Mouse (Mus musculus): ENCODE data around the gene Gramd1b.

Gramd1b gene

DNA sequence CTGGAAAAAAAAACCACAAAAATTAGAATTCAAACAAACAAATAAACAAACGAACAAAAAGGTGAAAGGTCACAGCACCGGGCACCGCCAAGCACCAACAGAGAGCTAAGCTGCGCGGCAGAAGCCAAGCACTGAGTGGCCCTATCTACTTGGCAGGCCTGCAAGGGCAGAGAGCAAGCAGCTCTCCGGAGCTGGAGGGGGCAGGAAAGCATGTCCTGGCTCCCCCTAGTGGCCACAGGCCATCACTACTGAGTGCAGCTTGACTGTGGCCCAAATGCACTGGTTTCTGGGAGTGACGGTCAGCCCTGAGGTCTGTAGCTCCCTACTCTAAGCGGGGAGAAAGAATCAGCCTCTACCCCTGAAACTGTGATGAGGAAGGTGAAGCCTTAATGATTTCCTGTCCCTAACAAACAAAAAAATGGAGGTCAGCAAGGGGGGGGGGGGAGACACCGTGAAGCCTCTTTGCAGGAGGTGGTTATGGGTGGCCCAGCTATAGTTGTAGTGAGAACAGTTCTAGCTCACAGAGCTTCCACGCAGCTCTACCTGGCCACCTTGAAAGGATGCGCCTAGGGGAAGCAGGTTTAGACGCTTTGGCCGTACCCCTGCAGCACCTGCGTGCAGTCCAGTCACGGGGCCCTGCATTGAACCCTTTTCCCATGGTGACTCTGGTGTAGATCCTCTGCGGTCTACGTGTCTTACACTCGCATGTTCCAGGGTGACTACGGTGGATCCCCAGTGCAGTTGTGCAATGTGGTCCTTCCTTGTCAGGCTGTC is 200.4 kb downstream of the Gramd1b start:
- DNase-seq: peak; percentile 94

DNA sequence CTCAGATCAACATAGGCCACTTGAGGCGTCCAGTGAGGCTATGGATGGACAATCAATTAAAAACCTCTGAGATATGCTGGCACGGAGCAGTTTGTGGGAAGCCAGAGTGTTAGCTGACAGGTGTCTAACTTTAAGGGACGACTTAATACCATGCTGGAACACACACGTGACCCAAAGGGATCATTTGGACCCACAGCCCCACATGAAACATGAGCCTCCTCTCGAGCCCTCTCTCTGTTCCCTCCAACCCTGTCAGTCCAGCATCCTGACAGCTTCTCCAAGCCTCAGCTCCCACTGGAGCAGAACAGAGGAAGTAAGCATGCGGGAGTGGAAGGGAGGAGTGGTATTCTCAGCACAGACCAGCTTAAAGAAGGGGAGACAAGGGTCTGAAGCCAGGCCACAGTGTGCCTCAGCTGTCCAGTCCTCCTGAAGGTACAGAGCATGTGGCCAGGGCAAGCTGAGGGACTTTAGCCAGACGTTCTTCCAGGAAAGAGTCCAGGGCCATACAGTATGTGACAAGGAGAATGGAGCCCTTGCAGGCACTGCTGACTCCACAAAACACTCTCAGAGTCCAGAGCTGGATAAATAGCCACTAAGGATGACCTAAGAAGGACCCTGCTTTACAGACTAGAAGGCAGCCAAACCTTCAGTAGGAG is 204.8 kb downstream of the Gramd1b start:
- DNase-seq: no peak

DNA sequence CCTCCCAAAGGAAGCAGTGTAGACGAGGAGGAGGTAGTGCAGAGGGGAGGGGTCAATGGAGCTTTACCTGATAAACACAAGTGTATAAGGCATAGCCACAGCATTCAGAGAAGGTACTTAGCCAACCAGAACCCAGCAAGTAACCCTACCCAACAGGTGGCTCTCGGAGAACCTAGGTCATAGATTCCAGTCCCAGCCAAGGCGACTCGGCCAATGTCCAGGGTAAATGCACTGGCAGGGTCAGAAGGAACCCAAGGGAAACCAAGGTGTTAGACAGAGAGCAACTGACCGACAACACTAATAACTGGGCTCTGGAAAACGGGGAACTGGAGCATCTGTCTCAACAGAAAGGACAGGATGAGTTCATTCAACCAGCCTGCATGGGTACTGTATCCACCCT is 206.4 kb downstream of the Gramd1b start:
- DNase-seq: no peak

DNA sequence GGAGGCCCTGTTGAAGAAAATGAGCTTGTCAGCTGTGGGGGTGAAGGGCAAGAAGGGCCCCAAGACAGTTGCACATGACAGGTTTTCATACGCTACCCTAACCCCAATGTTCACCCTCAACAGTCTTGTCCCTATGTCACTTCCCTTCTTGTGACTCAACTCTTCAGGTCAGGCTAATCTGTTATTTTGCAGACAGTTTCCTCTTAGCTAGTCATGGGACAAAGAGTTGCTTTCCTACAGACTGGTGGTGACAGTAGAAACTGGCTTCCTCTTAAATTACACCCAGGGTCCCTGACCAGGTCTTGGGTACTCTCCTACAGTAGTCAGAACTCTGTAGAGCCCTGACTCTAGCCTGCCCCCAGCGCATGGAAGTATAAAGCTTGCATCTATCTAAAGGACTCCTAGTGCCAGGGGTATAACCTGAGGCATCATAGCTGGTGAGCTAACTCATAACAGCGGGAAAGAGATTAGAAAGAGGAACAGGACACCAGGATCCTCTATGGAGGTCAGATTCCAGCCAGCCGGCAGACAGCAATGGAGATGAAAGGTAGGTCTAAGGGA is 206.9 kb downstream of the Gramd1b start:
- DNase-seq: no peak

DNA sequence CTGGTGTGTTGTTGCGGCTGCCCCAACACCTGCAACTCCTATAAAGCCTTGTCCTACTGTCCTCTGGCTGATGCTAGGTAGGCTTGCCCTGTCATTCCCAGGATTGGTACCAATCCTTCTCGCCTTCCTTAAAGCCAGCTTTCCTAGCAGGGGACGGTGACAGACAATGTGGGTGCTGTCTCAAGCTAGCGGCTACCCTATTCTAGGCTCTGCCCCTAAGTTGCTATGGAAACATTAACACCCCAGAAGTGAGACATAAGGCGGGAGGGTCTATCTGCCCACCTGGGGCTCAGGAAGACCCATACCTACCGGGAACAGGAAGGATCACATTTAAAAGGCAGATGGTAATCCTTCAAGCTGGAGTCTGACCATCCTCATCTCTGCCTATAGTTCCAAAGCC is 207.4 kb downstream of the Gramd1b start:
- DNase-seq: no peak

DNA sequence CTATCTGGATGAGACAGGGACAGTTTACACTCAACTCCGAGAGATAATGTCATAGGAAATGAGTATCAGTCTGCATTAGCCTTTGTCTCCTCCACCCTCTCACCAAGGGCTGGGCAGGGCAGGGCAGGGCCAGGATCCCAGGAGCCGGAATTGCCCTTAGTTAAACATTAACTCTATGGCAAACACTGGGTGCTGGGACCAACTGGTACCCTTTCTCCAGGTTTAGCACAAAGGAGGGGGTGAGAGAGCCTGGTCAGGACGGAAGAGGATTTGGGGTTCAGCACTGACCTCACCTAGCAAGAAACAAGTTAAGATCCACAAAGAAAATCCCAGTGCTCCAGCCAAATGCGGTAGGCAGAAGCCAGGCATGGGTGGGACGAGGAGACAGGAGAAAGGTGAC is 208.0 kb downstream of the Gramd1b start:
- peak; percentile 33 for DNase-seq

DNA sequence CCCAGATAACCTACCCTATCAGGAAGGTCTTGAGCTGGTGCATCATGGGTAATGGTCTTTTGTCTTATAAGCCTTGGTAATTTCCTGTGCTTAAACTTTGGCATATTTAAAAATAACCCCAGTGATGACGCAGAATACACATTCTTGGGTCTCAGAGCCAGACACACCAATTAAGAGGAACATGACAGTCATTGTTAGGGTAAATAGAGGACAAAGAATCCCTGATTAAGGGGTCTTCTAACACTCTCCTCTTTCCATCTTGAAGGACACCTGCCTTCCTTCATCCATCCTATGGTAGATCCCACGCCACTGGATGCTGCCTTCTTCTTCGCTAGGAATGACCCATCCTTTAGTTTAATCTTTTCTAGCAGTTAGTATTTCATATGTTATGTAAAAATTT is 208.8 kb downstream of the Gramd1b start:
- DNase-seq: no peak

DNA sequence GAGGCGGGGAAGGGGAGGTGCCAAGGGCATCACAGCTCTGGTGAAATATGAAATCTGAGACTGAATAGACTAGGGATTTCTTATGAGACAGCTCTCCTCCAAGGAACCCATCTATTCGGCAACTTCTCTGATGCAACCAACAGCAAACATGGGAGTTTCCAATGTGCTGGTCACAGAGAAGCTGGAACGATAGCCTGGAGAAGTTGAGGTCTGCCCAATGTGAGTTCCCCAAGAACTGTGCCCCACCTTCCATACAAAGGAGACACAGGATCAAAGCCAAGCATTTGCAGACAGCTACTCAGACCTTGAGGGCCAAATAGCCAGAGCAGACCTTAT is 209.5 kb downstream of the Gramd1b start:
- DNase-seq: peak; percentile 90

DNA sequence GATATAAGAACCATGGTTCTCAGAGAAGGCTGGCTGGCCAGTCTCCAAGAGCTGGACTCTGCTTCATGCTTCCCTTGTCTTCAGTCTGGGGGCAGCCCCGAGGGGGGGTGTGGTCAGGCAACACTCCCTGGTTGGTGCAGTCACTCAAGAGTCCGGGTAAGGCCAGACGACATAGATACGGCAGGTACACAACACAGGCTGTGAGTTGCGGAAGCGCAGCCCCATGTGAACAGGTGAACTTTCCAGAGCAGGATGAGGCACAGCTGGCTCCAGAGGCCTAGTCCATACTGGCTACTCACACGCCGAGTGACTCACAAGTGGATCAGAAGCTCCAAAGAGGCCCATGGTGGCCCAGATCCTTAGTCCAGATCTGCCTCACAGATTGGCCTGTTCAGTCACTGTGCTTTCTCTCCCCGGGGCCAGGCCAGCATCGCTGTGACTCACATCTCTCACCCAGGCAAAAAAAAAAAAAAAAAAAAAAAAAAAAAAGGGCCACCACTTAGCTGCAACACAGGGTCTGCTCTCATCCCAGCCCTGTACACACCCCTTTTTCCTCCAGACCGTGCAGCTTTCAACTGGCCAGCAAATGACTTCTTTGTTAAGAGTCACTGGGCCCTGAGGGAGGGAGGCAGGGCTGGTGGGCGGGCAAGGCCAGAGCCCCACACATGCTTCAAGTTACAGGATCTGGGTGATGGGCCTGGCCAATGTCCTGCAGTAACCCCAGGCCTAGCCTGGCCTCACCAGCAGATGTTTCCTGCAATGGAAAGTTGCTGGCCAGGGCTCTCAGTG is 210.1 kb downstream of the Gramd1b start:
- DNase-seq: peak; percentile 50

DNA sequence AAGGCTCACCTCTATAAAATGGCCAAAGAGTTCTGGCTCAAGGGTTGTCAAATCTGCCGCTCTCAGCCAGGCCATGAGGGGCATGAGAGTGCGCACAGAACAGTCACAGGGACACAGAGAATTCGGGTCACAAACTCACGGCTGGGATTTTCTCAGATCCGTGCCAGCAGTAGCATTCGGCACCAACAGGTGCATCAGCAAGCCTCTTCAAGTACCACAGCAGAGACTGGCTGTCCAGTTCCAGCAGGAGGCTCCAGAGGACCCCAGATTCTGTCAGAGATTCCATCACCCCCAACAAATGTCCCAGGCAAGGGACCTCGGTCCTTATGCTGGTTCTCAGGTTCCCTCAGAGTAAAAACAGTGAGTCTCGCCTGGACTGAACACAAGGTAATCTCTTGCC is 210.8 kb downstream of the Gramd1b start:
- no peak for DNase-seq

DNA sequence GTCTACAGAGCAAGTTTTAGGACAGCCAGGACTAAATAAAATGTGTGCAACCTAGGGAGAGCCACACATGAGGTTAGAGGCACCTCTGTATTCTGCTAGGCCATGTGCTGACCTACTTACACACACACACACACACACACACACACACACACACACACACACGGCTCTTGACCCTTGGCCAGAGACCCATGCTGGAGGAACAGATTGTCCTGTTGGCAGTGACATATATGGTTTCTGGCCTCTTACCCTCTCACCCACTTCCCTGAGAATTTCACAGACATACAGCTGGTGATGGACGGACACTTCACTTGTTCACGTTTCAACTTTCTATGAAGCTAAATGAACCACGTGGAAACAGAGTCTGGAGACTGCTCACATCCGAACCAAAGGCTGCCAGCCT is 212.4 kb downstream of the Gramd1b start:
- DNase-seq: no peak

DNA sequence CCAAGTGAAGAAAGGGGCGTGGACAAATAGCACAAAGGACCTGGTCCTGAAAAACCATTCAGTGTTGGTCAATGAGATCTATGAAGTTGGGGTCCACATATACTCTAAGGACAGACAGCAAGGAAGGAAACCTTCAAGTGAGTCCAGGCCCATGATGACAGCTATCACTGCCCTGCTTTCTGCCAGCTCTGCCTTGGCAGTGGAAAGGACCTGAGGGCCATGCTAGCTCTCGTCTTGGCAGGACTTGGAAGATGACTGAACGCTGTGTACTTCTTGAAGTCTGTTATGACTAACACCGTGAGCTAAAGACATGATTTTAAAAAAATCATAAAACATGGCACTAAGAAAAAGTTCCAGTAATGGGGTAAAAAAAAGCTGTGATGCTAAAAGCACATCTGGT is 213.4 kb downstream of the Gramd1b start:
- DNase-seq: no peak

DNA sequence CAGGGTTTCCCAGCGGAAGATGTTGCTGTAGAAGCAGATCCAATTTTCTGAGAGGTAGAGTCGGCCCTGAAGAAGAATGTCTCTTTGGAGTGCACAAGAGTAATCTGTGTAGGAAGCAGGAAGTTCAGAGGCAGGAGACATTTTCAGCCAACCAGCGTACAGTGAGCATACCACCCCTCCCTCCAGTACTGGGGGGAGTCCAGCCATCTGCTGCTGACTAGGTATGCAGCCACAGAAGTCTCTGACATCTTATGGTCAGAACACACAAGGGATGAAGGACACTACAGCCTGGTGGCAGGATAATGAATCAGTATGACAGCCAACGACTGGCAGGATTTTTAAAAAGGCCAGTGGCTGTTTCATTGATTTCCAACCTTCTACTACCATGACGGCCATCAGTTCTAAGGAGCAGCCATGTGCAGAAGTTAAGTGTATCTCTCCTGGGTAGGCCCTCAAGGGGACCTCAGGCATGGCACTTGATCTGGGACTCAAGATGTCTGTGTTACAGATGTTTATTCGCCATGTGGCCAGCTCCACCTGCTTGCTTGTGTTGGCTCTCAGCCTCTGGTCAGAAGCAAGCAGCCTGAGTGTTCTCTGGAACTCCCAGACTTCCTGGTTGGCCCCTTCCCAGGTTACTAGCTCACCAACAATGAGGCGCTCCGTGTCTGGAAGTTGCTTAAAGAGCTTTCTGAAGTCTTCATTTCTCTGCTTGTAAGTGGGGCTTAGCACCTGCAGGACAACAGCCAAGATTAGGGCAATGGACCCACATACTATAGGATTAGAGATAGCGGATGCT is 214.1 kb downstream of the Gramd1b start:
- DNase-seq: peak; percentile 85

DNA sequence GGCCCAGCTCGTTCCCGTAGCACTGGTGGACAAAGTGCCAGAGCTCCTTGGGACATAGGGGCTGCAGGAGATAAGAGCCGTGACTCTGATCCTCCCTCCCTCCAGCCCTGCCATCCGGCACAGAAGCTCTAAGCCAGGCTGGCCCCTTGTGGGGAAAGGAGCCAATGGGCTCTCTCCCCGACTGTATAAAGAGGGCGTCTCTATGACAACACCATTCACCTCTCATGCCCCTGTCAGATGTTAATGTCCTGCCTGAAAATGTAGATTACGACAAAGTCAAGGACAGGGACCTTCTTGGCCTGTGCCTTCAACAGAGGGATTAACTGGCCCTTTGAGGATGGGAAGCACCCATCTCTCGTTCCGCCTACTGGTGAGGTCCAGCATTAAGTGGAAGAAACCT is 219.4 kb downstream of the Gramd1b start:
- DNase-seq: no peak

DNA sequence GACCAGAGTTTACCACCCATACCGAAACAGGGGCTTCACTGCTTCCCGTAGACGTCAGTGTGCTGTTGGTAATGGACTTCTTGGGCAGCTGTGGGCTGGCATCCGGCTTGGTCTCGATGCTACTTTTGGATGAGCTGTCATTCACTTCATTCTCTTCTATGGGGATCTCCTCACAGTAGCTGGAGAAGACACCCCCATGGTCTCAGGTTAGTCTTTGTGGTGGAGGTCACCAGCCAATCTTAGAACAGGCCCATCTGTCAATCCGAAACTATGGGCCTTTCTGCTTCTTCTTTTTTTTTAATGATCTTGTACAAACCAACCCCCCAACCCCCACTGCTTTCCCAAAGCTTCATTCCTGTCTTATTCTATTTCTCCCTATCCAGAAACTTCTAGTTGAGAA is 221.3 kb downstream of the Gramd1b start:
- no peak for DNase-seq

DNA sequence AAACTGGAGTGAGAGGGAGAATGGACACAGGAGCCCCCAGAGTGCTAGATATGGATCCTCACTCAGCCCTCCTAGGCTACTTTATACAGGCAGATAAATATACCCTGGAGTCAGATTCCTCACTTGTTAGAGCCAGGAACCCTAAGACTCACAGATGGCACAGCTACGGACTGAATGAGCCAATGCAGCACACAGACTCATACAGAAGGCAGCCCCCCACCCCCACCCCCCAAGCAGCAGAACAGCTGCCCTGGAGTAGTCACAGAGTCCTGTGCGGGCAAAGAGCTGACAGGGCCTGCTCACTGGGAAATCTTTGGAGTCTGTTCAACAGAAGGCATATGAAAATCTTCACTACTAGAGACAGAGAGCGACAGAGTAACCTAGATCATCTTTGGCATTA is 223.9 kb downstream of the Gramd1b start:
- DNase-seq: no peak

DNA sequence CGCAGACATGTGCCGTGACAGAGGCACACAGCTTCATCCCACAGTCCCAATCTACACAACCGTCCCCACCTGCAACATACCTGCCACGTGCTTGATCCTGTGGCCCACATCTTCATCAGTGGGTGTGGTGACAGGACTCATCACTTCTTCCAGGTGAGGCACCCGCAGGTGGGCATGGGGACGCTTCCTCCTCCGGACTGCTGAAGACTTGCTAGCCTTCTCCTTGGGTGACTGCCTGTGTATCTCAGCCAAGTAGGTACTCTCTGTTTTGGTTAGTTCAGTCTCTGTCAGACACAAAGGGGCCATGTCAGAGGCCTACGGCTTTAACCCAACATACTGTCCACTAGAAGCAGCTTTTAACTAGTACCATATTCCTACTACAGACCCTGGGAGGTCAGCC is 226.9 kb downstream of the Gramd1b start:
- no peak for DNase-seq

DNA sequence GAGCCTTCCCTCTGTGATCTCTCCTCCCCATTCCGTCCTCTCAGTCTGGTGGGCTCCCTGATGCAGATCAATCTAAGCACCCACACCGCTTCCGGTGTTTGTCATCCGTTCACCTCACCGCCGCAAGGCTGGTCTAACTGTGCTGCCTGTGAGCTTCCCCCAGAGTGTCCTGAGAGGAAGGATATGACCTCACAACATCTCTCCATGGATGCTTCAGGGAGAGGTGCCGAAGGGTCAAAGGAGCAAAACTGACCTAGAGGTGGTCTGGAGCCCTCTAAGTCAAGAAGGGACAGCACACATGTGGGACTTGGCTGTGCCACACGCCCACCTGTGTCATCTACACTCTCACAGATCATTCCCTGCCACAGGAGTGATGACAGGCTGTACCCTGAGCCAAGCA is 228.8 kb downstream of the Gramd1b start:
- DNase-seq: no peak

DNA sequence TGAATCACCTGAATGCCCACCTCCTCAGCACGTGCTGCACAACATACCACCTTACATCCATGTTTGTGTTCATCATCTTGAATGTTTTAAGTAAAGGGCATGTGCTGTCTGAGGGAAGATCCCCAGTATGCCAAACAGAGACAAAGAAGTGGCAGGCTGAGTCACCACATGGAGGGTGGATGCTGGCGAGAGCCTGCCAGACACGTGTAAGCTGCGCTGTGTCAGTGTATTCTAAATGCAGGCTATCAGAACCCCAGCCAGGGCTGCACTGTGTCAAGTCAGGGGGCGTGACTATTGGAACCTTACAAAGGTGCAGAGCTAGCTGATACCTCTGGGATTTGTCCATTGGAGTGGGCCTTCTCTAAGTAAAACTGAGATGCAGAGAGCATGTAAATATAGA is 229.7 kb downstream of the Gramd1b start:
- DNase-seq: no peak

DNA sequence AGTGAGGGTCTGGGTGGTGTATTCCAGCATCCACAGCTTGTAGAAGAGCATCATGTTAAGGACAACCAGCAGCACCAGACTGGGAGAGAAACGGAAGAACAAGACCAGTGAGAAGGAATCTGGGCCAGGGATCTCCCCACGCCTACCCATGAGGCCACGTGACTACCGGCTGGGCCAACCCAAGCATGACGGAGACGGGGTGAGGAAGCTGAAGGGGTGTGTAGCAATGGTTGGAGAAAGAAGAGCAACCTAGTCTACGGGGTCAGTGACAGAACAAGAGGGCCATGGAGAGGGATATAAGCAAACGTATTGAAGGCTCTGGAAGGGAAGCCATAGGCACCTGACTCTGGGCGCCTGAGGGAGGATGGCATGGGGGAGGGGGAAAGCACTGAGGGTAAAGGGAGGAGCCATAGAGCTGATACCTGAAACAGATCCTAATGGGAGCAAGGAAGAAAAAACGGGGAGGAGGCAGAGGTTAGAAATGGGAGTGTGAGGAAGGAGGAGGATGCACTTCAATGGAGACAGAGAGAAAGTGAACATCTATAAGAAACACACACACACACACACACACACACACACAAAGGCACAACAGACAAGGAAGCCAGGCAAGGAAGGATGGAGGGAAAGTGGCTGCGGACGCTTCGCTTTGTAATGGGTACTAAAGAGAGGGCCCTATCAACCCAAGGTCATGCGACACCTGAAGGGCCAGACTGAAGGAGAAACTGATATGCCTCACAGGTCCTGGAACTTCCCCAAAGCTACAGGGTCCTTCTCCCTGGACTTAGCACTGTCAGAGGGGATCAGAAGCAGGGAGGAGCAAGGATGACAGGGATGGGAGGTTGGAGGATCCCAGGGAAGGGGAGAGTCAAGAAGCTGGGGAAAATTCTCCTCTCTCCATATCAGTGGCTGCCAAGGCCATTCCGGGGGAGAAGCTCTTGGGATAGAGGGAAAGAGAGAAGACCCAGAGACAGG is 230.9 kb downstream of the Gramd1b start:
- no peak for DNase-seq

DNA sequence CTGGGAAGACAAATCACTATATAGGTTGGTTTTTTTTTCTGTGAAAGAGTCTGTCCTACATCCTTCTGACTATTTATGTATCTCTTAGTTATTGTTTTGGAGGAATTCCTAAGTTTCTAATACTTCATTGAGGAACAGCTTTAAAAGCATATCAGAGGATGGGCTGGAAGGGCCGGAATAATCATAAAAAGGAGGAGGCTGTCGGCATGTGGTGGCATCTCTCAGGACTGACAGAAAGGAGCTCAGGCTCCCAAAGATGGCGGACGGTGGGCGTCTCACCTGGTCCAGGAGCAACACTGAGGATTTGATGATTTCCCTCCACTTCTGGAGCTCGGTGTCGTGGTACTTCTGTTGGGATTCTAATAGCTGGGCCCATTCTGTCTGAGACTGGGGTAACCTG is 231.9 kb downstream of the Gramd1b start:
- DNase-seq: no peak

DNA sequence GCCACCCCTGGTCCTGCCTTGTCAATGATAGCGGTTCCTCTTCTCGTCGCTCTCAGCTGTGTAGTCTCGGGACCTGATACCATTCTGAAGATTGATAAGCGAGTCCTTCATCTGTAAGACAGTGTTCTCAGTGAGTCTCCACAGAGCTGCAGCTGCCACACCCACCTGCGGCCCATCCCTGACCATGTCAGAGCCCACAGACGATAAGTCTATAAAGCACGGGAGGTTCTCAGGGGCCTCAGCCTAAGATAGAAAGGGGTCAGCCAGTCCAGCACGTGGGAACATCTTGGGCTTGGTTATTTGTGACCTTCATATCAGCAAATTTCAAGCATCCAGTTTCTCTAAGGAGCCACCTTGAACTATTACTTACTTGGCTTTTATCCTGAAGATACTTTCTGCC is 233.2 kb downstream of the Gramd1b start:
- DNase-seq: no peak

All from lung, postnatal 36 days (tissue).